Mouse (Mus musculus): ENCODE measurements at regions not wholly inside any gene's neighbourhood (a gene's known extent, or its start where the extent isn't known, plus 50 kb on each side); places are given as distances from the start of the nearest gene placed in this dataset.

GRCm38 (mm10) chr6:44092336-44092735 is 426.3 kb upstream of the Tpk1 start:
- in situ Hi-C loops (cut with MboI, MseI): no loop called here

DNA sequence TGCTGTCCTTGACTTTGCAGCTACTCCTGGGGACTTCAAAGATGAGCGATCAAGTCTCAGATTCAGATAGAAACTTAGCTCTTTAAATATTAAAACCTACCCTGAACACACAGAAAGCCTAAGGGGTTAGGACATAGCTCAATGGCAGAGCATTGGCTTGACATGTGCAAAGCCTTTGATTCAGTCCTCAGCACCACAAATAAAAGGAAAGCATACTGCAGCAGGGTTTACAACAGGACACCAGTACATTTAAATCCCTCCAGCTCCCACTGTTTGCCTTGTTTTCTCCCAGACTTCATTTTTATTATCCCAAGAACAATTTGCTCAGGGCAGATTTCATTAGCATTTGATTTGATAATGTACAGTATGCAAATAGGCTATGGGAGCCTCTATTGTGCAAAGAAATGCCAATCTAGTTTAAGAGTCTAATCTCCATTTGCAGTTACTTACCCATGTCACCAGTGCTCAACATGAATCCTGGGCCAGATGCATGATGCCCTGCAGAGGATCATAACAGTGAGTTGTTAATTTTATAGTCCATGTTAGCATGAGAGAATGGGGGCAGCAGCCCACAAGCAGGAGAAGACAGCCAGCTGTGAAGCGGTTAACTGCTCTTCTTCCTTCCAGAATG is 416.0 kb upstream of the Tpk1 start:
- in situ Hi-C loops (cut with MboI, MseI): no loop called here

GRCm38 (mm10) chr6:44073124-44073523 is 407.0 kb upstream of the Tpk1 start:
- in situ Hi-C loops (cut with MboI, MseI): no loop called here

- in situ Hi-C loops (cut with MboI, MseI): loop anchor here in 1 of 2 experiments (10.0 kb wide), 1 partner anchor 1063 kb away; no protein-coding TSS in a partner anchor
Measured at GRCm38 (mm10) chr6:44067841-44068240, 401.8 kb upstream of the Tpk1 start.
